Mouse (Mus musculus) CH12.LX (cell line): ENCODE results near the gene Fam163b. TPM values are rescaled to one million over a fixed set of nuclear protein-coding genes. Genes with fewer than 3 reads are reported as not detected.

ENCODE experiments used
- DNase-seq: peaks from one replicate; pipeline ENCODE4 v3.0.0-alpha.2; 2013; ENCODE audit errors: extremely low read depth
- H3K27ac ChIP-seq: 2 replicates; pipeline ENCODE4 v1.5.1; 2012; ENCODE audit warnings: low read depth, mild to moderate bottlenecking, control low read depth, moderate library complexity; ENCODE audit not compliant: insufficient read depth
- H3K27me3 ChIP-seq: replicated peaks from 2 replicates; pipeline ENCODE3; 2012; ENCODE audit warnings: inconsistent platforms
- H3K36me3 ChIP-seq, 2 experiments: replicated peaks in 1 of 2; 2 replicates each; pipeline versions ENCODE3 to v1.6.1; 2012; ENCODE audit warnings: inconsistent platforms in 1 of 2, low read length in 1 of 2, mild to moderate bottlenecking in 1 of 2, mixed read lengths in 1 of 2, moderate library complexity in 1 of 2; ENCODE audit not compliant: control insufficient read depth in 1 of 2, insufficient read depth in 1 of 2
- H3K4me1 ChIP-seq, 2 experiments: 2 replicates each; pipeline ENCODE4 v1.6.1; 2012; ENCODE audit warnings: inconsistent platforms in 1 of 2, moderate library complexity in 1 of 2; ENCODE audit not compliant: insufficient read depth in 2 of 2, control insufficient read depth in 1 of 2
- H3K4me2 ChIP-seq: 2 replicates; pipeline ENCODE4 v1.6.1; 2012; ENCODE audit warnings: low read depth, mild to moderate bottlenecking, control low read depth; ENCODE audit not compliant: poor library complexity, insufficient read depth, severe bottlenecking
- H3K4me3 ChIP-seq, 3 experiments: fragments of 150-350 bp in 1 of 3; sonication (generic) in 1 of 3; replicated peaks in 1 of 3; 2 replicates each; pipeline versions ENCODE3 to v1.5.1; 2011 to 2012; ENCODE audit warnings: low read depth in 2 of 3, low read length in 2 of 3, mild to moderate bottlenecking in 2 of 3, moderate library complexity in 2 of 3, control low read depth in 1 of 3, improper control_type of control experiment in 1 of 3, inconsistent platforms in 1 of 3, mixed read lengths in 1 of 3; ENCODE audit not compliant: poor library complexity in 1 of 3
- H3K79me2 ChIP-seq: replicated peaks from 2 replicates; pipeline ENCODE4 v1.6.1; 2012; ENCODE audit warnings: mild to moderate bottlenecking, moderate library complexity; ENCODE audit not compliant: control insufficient read depth, poor library complexity, insufficient read depth, severe bottlenecking; ENCODE audit errors: extremely low read depth
- H3K9ac ChIP-seq: 2 replicates; pipeline ENCODE4 v1.6.1; 2012; ENCODE audit warnings: low read depth, mild to moderate bottlenecking, control low read depth, moderate library complexity; ENCODE audit not compliant: insufficient read depth
- H3K9me3 ChIP-seq: replicated peaks from 2 replicates; pipeline ENCODE3; 2012; ENCODE audit warnings: low read length, inconsistent platforms, mixed read lengths
- CHD1 ChIP-seq: IDR thresholded peaks from 2 replicates; pipeline ENCODE4 v1.6.1; 2012; ENCODE audit warnings: low read depth, low read length, improper control_type of control experiment, inconsistent platforms
- CHD2 ChIP-seq: IDR thresholded peaks from 2 replicates; pipeline ENCODE4 v1.6.1; 2011; ENCODE audit warnings: low read length, improper control_type of control experiment
- CTCF ChIP-seq, 2 experiments: IDR thresholded peaks in 1 of 2; conservative IDR thresholded peaks in 1 of 2; 2 replicates each; pipeline ENCODE4 v1.5.1; 2011 to 2012; ENCODE audit warnings: low read depth in 2 of 2, low read length in 2 of 2, improper control_type of control experiment in 1 of 2, inconsistent platforms in 1 of 2, mild to moderate bottlenecking in 1 of 2, moderate library complexity in 1 of 2
- E2F4 ChIP-seq: IDR thresholded peaks from 2 replicates; pipeline ENCODE4 v1.6.1; 2011; ENCODE audit warnings: low read depth, low read length, improper control_type of control experiment; ENCODE audit not compliant: insufficient replicate concordance
- EP300 ChIP-seq: IDR thresholded peaks from 2 replicates; pipeline ENCODE4 v1.6.1; 2011; ENCODE audit warnings: low read length, improper control_type of control experiment
- HCFC1 ChIP-seq: IDR thresholded peaks from 2 replicates; pipeline ENCODE4 v1.6.1; 2012; ENCODE audit warnings: low read depth, mild to moderate bottlenecking, inconsistent platforms, low read length, improper control_type of control experiment
- IRF4 ChIP-seq: IDR thresholded peaks from 2 replicates; pipeline ENCODE4 v1.6.1; 2014; ENCODE audit warnings: low read depth, mild to moderate bottlenecking, inconsistent platforms, low read length, improper control_type of control experiment
- JUN ChIP-seq: IDR thresholded peaks from 2 replicates; pipeline ENCODE4 v1.6.1; 2011; ENCODE audit warnings: low read depth, mild to moderate bottlenecking, low read length, improper control_type of control experiment, moderate library complexity; ENCODE audit not compliant: insufficient read depth
- MAX ChIP-seq: IDR thresholded peaks from 2 replicates; pipeline ENCODE4 v1.6.1; 2011; ENCODE audit warnings: low read length, improper control_type of control experiment
- MAZ ChIP-seq: IDR thresholded peaks from 2 replicates; pipeline ENCODE4 v1.6.1; 2012; ENCODE audit warnings: low read depth, mild to moderate bottlenecking, inconsistent platforms, low read length, improper control_type of control experiment, moderate library complexity
- MEF2A ChIP-seq: IDR thresholded peaks from 2 replicates; pipeline ENCODE4 v1.6.1; 2014; ENCODE audit warnings: low read depth, mild to moderate bottlenecking, inconsistent platforms, low read length, improper control_type of control experiment, borderline replicate concordance
- MXI1 ChIP-seq: IDR thresholded peaks from 2 replicates; pipeline ENCODE4 v1.6.1; 2011; ENCODE audit warnings: mild to moderate bottlenecking, low read depth, low read length, improper control_type of control experiment
- MYC ChIP-seq: IDR thresholded peaks from 2 replicates; pipeline ENCODE4 v1.6.1; 2011; ENCODE audit warnings: low read depth, mild to moderate bottlenecking, improper control_type of control experiment, low read length
- POLR2A ChIP-seq: IDR thresholded peaks from 2 replicates; pipeline ENCODE4 v1.6.1; 2011; ENCODE audit warnings: low read depth, mild to moderate bottlenecking, improper control_type of control experiment, low read length
- POLR2AphosphoS2 ChIP-seq: IDR thresholded peaks from 2 replicates; pipeline ENCODE4 v1.6.1; 2011; ENCODE audit warnings: low read depth, low read length, improper control_type of control experiment
- SIN3A ChIP-seq: IDR thresholded peaks from 2 replicates; pipeline ENCODE4 v1.6.1; 2012; ENCODE audit warnings: low read length, improper control_type of control experiment, inconsistent platforms
- SMC3 ChIP-seq: IDR thresholded peaks from 2 replicates; pipeline ENCODE4 v1.6.1; 2011; ENCODE audit warnings: low read depth, low read length, improper control_type of control experiment
- TBP ChIP-seq: conservative IDR thresholded peaks from 2 replicates; pipeline ENCODE4 v1.6.1; 2011; ENCODE audit warnings: low read depth, low read length, improper control_type of control experiment
- TCF12 ChIP-seq: IDR thresholded peaks from 2 replicates; pipeline ENCODE4 v1.6.1; 2014; ENCODE audit warnings: low read depth, mild to moderate bottlenecking, inconsistent platforms, low read length, improper control_type of control experiment
- USF2 ChIP-seq: conservative IDR thresholded peaks from 2 replicates; pipeline ENCODE4 v1.6.1; 2011; ENCODE audit warnings: low read depth, low read length, improper control_type of control experiment
- ZMIZ1 ChIP-seq: IDR thresholded peaks from 2 replicates; pipeline ENCODE4 v1.6.1; 2012; ENCODE audit warnings: low read depth, mild to moderate bottlenecking, inconsistent platforms, low read length, improper control_type of control experiment
- ZNF384 ChIP-seq: IDR thresholded peaks from 2 replicates; pipeline ENCODE4 v1.6.1; 2012; ENCODE audit warnings: low read depth, low read length, improper control_type of control experiment, inconsistent platforms
- dilution Hi-C: fragments of 300-500 bp; cut with MboI; formaldehyde crosslinking; loops from 2 replicates; pipeline ENCODE4 v1.14.3; 2020; ENCODE audit warnings: low sequenced_read_pairs; ENCODE audit not compliant: extremely low pct_unique_long_range_greater_than_20kb, extremely low pct_ligation_motif_present
- in situ Hi-C: fragments of 300-500 bp; cut with MboI; formaldehyde crosslinking; loops from 3 replicates; pipeline ENCODE4 v1.14.3; 2019; ENCODE audit warnings: low sequenced_read_pairs, low pct_ligation_motif_present, low pct_unique_long_range_greater_than_20kb, mixed read lengths
- polyA plus RNA-seq: library from polyadenylated mRNA; unstranded; fragments of >175 nt; gene quantifications from 2 replicates; pipeline ENCODE4 v1.2.1, GENCODE M21; 2012; ENCODE audit warnings: low read depth; ENCODE audit not compliant: insufficient read length
- total RNA-seq, 2 experiments: library from RNA; depleted of rRNA; stranded (reverse); fragments of 300-350 nt in 1 of 2; fragments of >200 nt in 1 of 2; gene quantifications; 2 replicates each; pipeline ENCODE4 v1.2.3; 2012 to 2014

The Fam163b gene
- total and polyA plus RNA-seq, 3 experiments: not detected

DNA sequence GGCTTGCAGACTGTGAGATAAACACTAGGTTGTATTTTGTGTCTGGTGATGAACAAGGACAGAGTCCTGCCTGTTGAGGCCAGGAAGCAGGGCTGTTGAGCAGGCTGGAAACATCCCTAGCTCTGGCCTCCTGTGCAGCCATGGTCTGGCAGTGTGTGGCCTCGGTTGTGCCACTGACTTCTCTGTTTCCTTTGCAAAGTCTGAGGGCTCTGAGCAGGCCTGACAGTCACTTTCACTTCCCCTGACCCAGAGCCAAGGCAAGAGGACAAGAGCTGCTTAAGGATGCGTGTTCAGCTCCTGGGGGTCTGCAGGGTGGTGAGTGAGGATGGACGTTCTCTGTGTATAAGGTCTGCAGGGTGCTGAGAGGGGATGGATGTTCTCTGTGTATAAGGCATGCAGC, 13.3 kb downstream of the Fam163b start:
- Histone ChIP-seq H3K27me3 (peaks cover 19% of the 10 kb centered on the region), H3K4me3 (no peak overlapping the region), H3K36me3 (no peaks in the 10 kb centered on the region), H3K4me2 (no peak overlapping the region), H3K9me3 (peaks cover 10% of the 10 kb centered on the region), H3K27ac (no peak overlapping the region), H3K79me2 (no peaks in the 10 kb centered on the region), H3K4me1 (peaks cover 6 to 17% of the 10 kb centered on the region in 2 experiments), H3K9ac (no peak overlapping the region)
- no peak for DNase-seq
- TF ChIP-seq IRF4 (no peak), MAX (no peak), SMC3 (no peak), TCF12 (no peak), JUN (no peak), CTCF (conservative IDR thresholded peaks at IDR 0.05 in 1 of 2, IDR thresholded peaks at IDR 0.05 in 1 of 2; ENCODE audit: low read depth in 2 of 2, low read length in 2 of 2) (no peak), USF2 (no peak), HCFC1 (no peak), MEF2A (no peak), POLR2A (no peak), ZMIZ1 (no peak), CHD2 (no peak), ZNF384 (no peak), POLR2AphosphoS2 (no peak), CHD1 (no peak), TBP (no peak), MXI1 (no peak), SIN3A (no peak)
- in situ Hi-C loops (no loop called here), dilution Hi-C loops (no loop called here)

DNA sequence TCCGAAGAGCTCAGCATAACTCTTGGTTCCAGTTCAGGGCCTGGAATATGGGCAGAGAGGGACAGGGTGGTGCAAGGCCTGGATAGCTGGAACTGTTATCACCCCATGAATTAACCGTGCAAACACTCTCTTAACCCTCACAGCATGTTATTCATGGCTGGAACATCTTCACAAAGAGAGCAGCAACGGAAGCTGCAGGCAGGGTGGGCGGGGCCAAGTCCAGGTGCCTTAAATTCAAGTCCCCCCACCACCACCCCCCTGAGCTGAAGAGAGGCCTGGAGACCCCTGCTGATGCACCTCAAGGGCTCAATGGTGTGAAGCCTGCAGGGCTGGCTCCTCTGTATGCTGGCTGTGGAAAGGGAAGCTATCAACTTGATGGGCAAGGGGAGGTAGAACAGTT, 15.8 kb downstream of the Fam163b start:
- H3K4me3 ChIP-seq: no peak overlapping the region
- TF ChIP-seq CHD1 (no peak), MEF2A (no peak), CHD2 (no peak), E2F4 (no peak), MAZ (no peak), MAX (no peak), EP300 (no peak), MYC (no peak), USF2 (no peak)
- dilution Hi-C loops (no loop called here), in situ Hi-C loops (no loop called here)
- H3K79me2 ChIP-seq: no peaks in the 10 kb centered on the region
- H3K9ac ChIP-seq: no peak overlapping the region
- DNase-seq: no peak
- no peaks in the 10 kb centered on the region for H3K36me3 ChIP-seq
- no peak overlapping the region for H3K27ac ChIP-seq
- peaks cover 8% of the 10 kb centered on the region for H3K27me3 ChIP-seq
- no peak overlapping the region for H3K4me2 ChIP-seq
- H3K9me3 ChIP-seq: peaks cover 10% of the 10 kb centered on the region
- peaks cover 11 to 40% of the 10 kb centered on the region in 2 experiments for H3K4me1 ChIP-seq
